15 mouse cellular contexts compared by ENCODE assay signal in genomic region chr2:70201796-70202555, GRCm38 (mm10).
DNase-seq lines count a peak whose midpoint lies in the region; ATAC-seq and TF ChIP-seq lines count a peak whose summit lies in the region.
"Had no signal": no experiment of that assay in that cellular context is flagged by ENCODE, and none has a peak within 500 bp of the region (broad histone marks: within the 10 kb centered on the region; RNA-seq: fewer than 3 reads in every experiment).

No protein-coding gene starts in this region.

- no peak overlapping the region for H3K4me3 ChIP-seq in embryonic facial prominence, embryonic 14.5 days (ENCODE audit: low read depth, low read length)
- H3K4me3 ChIP-seq in hindbrain, embryonic 14.5 days (replicated peaks; ENCODE audit: low read length), result no peak overlapping the region
- H3K4me3 ChIP-seq in midbrain, postnatal 0 days (ENCODE audit: low read depth, low read length), result no peak overlapping the region
- H3K4me3 ChIP-seq: limb, embryonic 12.5 days had no signal

- no peak overlapping the region for H3K4me2 ChIP-seq in embryonic facial prominence, embryonic 14.5 days (ENCODE audit: low read depth, low read length)
- peak overlapping the region; percentile 22 for H3K4me2 ChIP-seq in hindbrain, embryonic 14.5 days (replicated peaks)
- peak overlapping the region; percentile 6; the same call in 1 of the 2 replicates for H3K4me2 ChIP-seq in midbrain, postnatal 0 days (ENCODE audit: low read depth, low read length, poor library complexity, severe bottlenecking)
- H3K4me2 ChIP-seq: limb, embryonic 12.5 days had no signal

- H3K27me3 ChIP-seq in embryonic facial prominence, embryonic 14.5 days (replicated peaks; ENCODE audit: control insufficient read depth, insufficient read depth, low read length), result no peaks in the 10 kb centered on the region
- H3K27me3 ChIP-seq in hindbrain, embryonic 14.5 days (ENCODE audit: control insufficient read depth, insufficient read depth, low read length), result no peaks in the 10 kb centered on the region
- no peaks in the 10 kb centered on the region for H3K27me3 ChIP-seq in midbrain, postnatal 0 days (ENCODE audit: insufficient read depth, low read length)

- peak; percentile 40 for DNase-seq in embryo, embryonic 10.5 days (ENCODE audit: low spot score)
- DNase-seq in embryonic facial prominence, embryonic 14.5 days (ENCODE audit: low spot score), result peak; percentile 49
- peak; percentile 55 for DNase-seq in hindbrain, embryonic 14.5 days (ENCODE audit: low spot score)
- peak; percentile 34 for DNase-seq in midbrain, postnatal 0 days (ENCODE audit: low spot score)
- DNase-seq in testis, postnatal 14 days (ENCODE audit: low spot score), result no peak
- no peak for DNase-seq in adrenal gland, adult (ENCODE audit: inconsistent age in 2 of 2, low spot score in 1 of 2)
- DNase-seq in lung, postnatal 25 days (ENCODE audit: low spot score), result no peak
- no peak for DNase-seq in gastrocnemius, postnatal 4 days (ENCODE audit: low spot score in 2 of 2)
- DNase-seq: cerebellum, postnatal 14 days; gastrocnemius, postnatal 10 days; kidney, postnatal 14 days; liver, postnatal 0 days; right cerebral cortex, postnatal 14 days; thymus, postnatal 36 days had no signal

- WGBS in embryonic facial prominence, embryonic 14.5 days, result 23% methylated on average over 11 of the region's 11 CpGs
- WGBS in hindbrain, embryonic 14.5 days, result 17% methylated on average over 11 of the region's 11 CpGs
- 19% methylated on average over 11 of the region's 11 CpGs for WGBS in midbrain, postnatal 0 days

- peak; percentile 67; the same call in 1 of the 2 replicates for ATAC-seq in embryonic facial prominence, embryonic 14.5 days (ENCODE audit: low read depth)
- peak; percentile 77 for ATAC-seq in hindbrain, embryonic 14.5 days (ENCODE audit: low FRiP score)
- ATAC-seq in midbrain, postnatal 0 days (ENCODE audit: low FRiP score), result peak; percentile 58; the same call in 1 of the 2 replicates
- ATAC-seq: liver, postnatal 0 days had no signal

- TF ChIP-seq CTCF in midbrain, postnatal 0 days (IDR thresholded peaks at IDR 0.05), result no peak

- no peak overlapping the region for H3K9ac ChIP-seq in embryonic facial prominence, embryonic 14.5 days (ENCODE audit: low read depth, low read length)
- peak overlapping the region; percentile 24; the same call in 1 of the 2 replicates for H3K9ac ChIP-seq in hindbrain, embryonic 14.5 days
- 0 out of 2 replicates have a peak overlapping the region, but pooled peaks have one; percentile 19 for H3K9ac ChIP-seq in midbrain, postnatal 0 days (replicated peaks; ENCODE audit: low read length, poor library complexity, severe bottlenecking)
- H3K9ac ChIP-seq: limb, embryonic 12.5 days; liver, postnatal 0 days had no signal

- H3K4me1 ChIP-seq in embryonic facial prominence, embryonic 14.5 days (ENCODE audit: control insufficient read depth, insufficient read depth, low read length), result peaks cover 8% of the 10 kb centered on the region; the same call in 1 of the 2 replicates
- peaks cover 20% of the 10 kb centered on the region for H3K4me1 ChIP-seq in hindbrain, embryonic 14.5 days (replicated peaks; ENCODE audit: control insufficient read depth, insufficient read depth, low read length)
- H3K4me1 ChIP-seq in midbrain, postnatal 0 days (ENCODE audit: insufficient read depth, low read length), result peaks cover 7% of the 10 kb centered on the region; the same call in 1 of the 2 replicates

- H3K9me3 ChIP-seq in embryonic facial prominence, embryonic 14.5 days (ENCODE audit: control insufficient read depth, low read length), result no peaks in the 10 kb centered on the region
- H3K9me3 ChIP-seq in hindbrain, embryonic 14.5 days (ENCODE audit: control insufficient read depth, low read length), result no peaks in the 10 kb centered on the region
- no peaks in the 10 kb centered on the region for H3K9me3 ChIP-seq in midbrain, postnatal 0 days (ENCODE audit: low read length)
- H3K9me3 ChIP-seq: limb, embryonic 12.5 days had no signal

- no peak overlapping the region for H3K27ac ChIP-seq in embryonic facial prominence, embryonic 14.5 days (replicated peaks; ENCODE audit: low read depth, low read length)
- peak overlapping the region; percentile 68 for H3K27ac ChIP-seq in hindbrain, embryonic 14.5 days
- peak overlapping the region; percentile 59 for H3K27ac ChIP-seq in midbrain, postnatal 0 days (ENCODE audit: low read depth, low read length)
- H3K27ac ChIP-seq: limb, embryonic 12.5 days had no signal

- no peaks in the 10 kb centered on the region for H3K36me3 ChIP-seq in embryonic facial prominence, embryonic 14.5 days (ENCODE audit: control insufficient read depth, insufficient read depth, low read length)
- no peaks in the 10 kb centered on the region for H3K36me3 ChIP-seq in hindbrain, embryonic 14.5 days (replicated peaks; ENCODE audit: control insufficient read depth, insufficient read depth)
- no peaks in the 10 kb centered on the region for H3K36me3 ChIP-seq in midbrain, postnatal 0 days (ENCODE audit: insufficient read depth, low read length)
- H3K36me3 ChIP-seq: limb, embryonic 12.5 days had no signal

Comparison
In these comparisons a context has a peak if more than half of its experiments do, and no peak if none do; other contexts are left out.
1. DNase-seq: peak in embryo, embryonic 10.5 days (single experiment), embryonic facial prominence, embryonic 14.5 days (single experiment), hindbrain, embryonic 14.5 days (single experiment) and midbrain, postnatal 0 days (single experiment); none in testis, postnatal 14 days (single experiment), adrenal gland, adult (0 of 2), lung, postnatal 25 days (single experiment) and gastrocnemius, postnatal 4 days (0 of 2).
2. Peak in every context shown above with its lines, with median percentiles within 50 percentile points of each other: ATAC-seq.